Mouse (Mus musculus): ENCODE results near the gene 1300017J02Rik.

DNA sequence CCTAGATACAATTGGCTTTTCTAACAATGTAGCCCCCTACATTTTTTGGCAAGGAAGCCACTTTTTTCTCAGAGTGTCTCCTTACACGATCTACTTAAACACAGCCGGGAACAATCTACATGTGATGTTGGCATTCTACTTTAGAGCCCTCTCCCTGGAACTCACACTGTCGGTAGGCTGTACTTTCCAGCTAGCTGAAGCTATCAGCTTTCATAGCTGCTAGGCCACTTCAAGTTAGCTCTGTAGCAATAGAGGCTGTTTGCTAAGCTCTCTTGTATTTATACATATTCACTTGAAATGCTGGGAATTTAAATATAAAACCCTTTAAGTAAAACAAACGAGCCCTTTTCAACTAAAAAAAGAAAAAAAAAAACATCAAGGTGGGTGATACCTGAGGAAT lies 2.6 kb downstream of the 1300017J02Rik start:
- TF ChIP-seq CTCF (IDR thresholded peaks at IDR 0.05; ENCODE audit: low read depth): no peak
- TF ChIP-seq EP300 (IDR thresholded peaks at IDR 0.05; ENCODE audit: low read depth): no peak

All from heart, postnatal 0 days (tissue).